Mouse (Mus musculus): ENCODE measurements around the gene Itk. TPM values are rescaled to one million over a fixed set of nuclear protein-coding genes. Genes with fewer than 3 reads are reported as not detected.

Itk gene
- polyA plus RNA-seq, 1 experiment from 2014 or later: 0.09 TPM

DNA sequence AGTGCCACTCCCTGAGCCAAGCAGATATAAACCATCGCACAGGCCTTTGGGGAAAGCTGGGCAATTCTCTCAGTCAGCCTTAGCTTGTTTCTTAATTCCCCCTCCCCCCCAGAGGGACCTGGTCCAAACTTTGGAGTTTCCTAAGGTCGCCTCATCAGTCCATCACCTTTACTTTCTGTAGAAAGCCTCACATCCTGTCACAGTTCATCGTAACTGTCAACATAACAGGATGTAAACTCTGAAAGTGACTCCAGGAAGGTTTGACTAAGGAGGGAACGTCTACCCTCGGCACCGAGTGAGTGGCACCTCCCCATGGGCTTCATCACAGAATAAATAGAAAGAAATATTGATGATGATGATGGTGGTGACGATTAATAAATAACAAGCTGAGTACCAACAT lies 81.5 kb downstream of the Itk start:
- 87% methylated on average over 7 of the region's 7 CpGs for WGBS
- H3K4me1 ChIP-seq: peaks cover 15% of the 10 kb centered on the region
- H3K27ac ChIP-seq: no peak overlapping the region
- no peaks in the 10 kb centered on the region for H3K9me3 ChIP-seq
- H3K27me3 ChIP-seq (ENCODE audit: insufficient read depth, poor library complexity, severe bottlenecking): peaks cover 21% of the 10 kb centered on the region
- no peaks in the 10 kb centered on the region for H3K36me3 ChIP-seq
- no peak overlapping the region for H3K4me3 ChIP-seq
- no peak for DNase-seq (ENCODE audit: low spot score)

- Histone ChIP-seq H3K4me1 (peaks cover 9% of the 10 kb centered on the region), H3K27ac (no peak overlapping the region), H3K9me3 (no peaks in the 10 kb centered on the region), H3K27me3 (ENCODE audit: insufficient read depth, poor library complexity, severe bottlenecking) (peaks cover 20% of the 10 kb centered on the region), H3K36me3 (no peaks in the 10 kb centered on the region), H3K4me3 (no peak overlapping the region)
- WGBS: 83% methylated on average over 7 of the region's 7 CpGs
- no peak for DNase-seq (ENCODE audit: low spot score)
These were observed 82.5 kb downstream of the Itk start for GRCm38 (mm10) chr11:46306776-46307175.

GRCm38 (mm10) chr11:46305881-46306520 lies 83.3 kb downstream of the Itk start:
- Histone ChIP-seq H3K36me3 (no peaks in the 10 kb centered on the region), H3K27ac (no peak overlapping the region), H3K27me3 (ENCODE audit: insufficient read depth, poor library complexity, severe bottlenecking) (peaks cover 12% of the 10 kb centered on the region), H3K4me3 (no peak overlapping the region), H3K9me3 (no peaks in the 10 kb centered on the region), H3K4me1 (peaks cover 1% of the 10 kb centered on the region; the same call in 1 of the 2 replicates)
- no peak for DNase-seq (ENCODE audit: low spot score)
- WGBS: 75% methylated on average over 9 of the region's 9 CpGs

GRCm38 (mm10) chr11:46304864-46305710 lies 84.2 kb downstream of the Itk start:
- WGBS: 83% methylated on average over 9 of the region's 9 CpGs
- no peak overlapping the region for H3K27ac ChIP-seq
- no peak overlapping the region for H3K4me3 ChIP-seq
- no peaks in the 10 kb centered on the region for H3K36me3 ChIP-seq
- H3K27me3 ChIP-seq (ENCODE audit: insufficient read depth, poor library complexity, severe bottlenecking): peaks cover 3% of the 10 kb centered on the region
- H3K4me1 ChIP-seq: no peaks in the 10 kb centered on the region
- no peak for DNase-seq (ENCODE audit: low spot score)
- H3K9me3 ChIP-seq: no peaks in the 10 kb centered on the region

DNA sequence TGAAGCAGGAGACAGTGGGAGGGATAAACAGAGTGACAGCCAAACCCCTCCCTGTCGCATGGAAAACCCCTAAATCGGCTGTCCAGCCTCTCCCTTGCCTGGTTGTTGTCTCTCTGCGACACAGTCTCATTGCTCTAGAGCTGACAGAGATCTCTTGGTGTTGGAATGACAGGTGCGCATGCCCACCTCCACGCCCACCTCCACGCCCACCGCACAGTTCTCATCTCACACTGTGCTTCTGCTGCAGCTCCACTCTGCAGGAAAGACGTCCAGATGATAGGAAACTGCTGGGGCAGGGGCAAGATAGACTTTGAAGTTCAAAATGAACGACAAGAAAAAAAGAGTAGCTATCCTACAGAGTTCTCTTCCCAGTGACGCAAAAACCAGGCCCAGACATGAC lies 85.2 kb downstream of the Itk start:
- WGBS: 71% methylated on average over 10 of the region's 10 CpGs
- Histone ChIP-seq H3K4me1 (peaks cover 3% of the 10 kb centered on the region; the same call in 1 of the 2 replicates), H3K27me3 (ENCODE audit: insufficient read depth, poor library complexity, severe bottlenecking) (no peaks in the 10 kb centered on the region)

GRCm38 (mm10) chr11:46302471-46302870 lies 86.8 kb downstream of the Itk start:
- peaks cover 5% of the 10 kb centered on the region; the same call in 1 of the 2 replicates for H3K4me1 ChIP-seq

More for the DNA sequence above, 85.2 kb downstream of the Itk start:
- H3K9me3 ChIP-seq: no peaks in the 10 kb centered on the region
- no peak for DNase-seq (ENCODE audit: low spot score)
- no peak overlapping the region for H3K4me3 ChIP-seq
- H3K36me3 ChIP-seq: no peaks in the 10 kb centered on the region
- no peak overlapping the region for H3K27ac ChIP-seq

GRCm38 (mm10) chr11:46301579-46302248 lies 87.6 kb downstream of the Itk start:
- H3K27me3 ChIP-seq (ENCODE audit: insufficient read depth, poor library complexity, severe bottlenecking): no peaks in the 10 kb centered on the region
- H3K9me3 ChIP-seq: no peaks in the 10 kb centered on the region
- H3K36me3 ChIP-seq: no peaks in the 10 kb centered on the region
- peaks cover 5% of the 10 kb centered on the region; the same call in 1 of the 2 replicates for H3K4me1 ChIP-seq
- WGBS: 81% methylated on average over 23 of the region's 23 CpGs
- DNase-seq (ENCODE audit: low spot score): no peak
- no peak overlapping the region for H3K27ac ChIP-seq
- no peak overlapping the region for H3K4me3 ChIP-seq

More at GRCm38 (mm10) chr11:46302471-46302870, 86.8 kb downstream of the Itk start:
- Histone ChIP-seq H3K9me3 (no peaks in the 10 kb centered on the region), H3K36me3 (no peaks in the 10 kb centered on the region), H3K27me3 (ENCODE audit: insufficient read depth, poor library complexity, severe bottlenecking) (no peaks in the 10 kb centered on the region), H3K27ac (no peak overlapping the region), H3K4me3 (no peak overlapping the region)
- WGBS: 84% methylated on average over 9 of the region's 9 CpGs
- DNase-seq (ENCODE audit: low spot score): no peak

DNA sequence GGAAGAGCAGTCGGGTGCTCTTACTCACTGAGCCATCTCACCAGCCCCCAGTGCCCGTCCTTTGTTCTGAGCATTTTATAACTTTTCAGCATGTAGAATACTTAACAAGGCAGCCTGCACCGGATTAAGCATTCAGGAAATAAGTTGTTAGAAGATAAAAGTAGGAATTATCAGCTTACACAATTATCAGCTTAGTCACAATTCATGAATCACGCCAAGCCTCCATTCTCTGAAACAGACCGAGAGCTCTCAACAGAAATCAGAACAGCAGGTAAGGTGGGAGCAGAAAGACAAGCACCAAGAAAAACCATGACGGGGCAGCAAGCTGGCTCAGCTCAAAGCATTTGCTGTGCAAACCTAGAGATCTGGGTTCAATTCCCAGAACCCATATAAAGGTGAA lies 89.4 kb downstream of the Itk start:
- peaks cover 5% of the 10 kb centered on the region; the same call in 1 of the 2 replicates for H3K4me1 ChIP-seq
- 67% methylated on average over 6 of the region's 6 CpGs for WGBS
- DNase-seq (ENCODE audit: low spot score): no peak
- H3K9me3 ChIP-seq: no peaks in the 10 kb centered on the region
- no peak overlapping the region for H3K27ac ChIP-seq
- H3K4me3 ChIP-seq: no peak overlapping the region
- no peaks in the 10 kb centered on the region for H3K36me3 ChIP-seq
- H3K27me3 ChIP-seq (ENCODE audit: insufficient read depth, poor library complexity, severe bottlenecking): no peaks in the 10 kb centered on the region

GRCm38 (mm10) chr11:46298889-46299785 lies 90.2 kb downstream of the Itk start:
- Histone ChIP-seq H3K36me3 (no peaks in the 10 kb centered on the region), H3K4me3 (no peak overlapping the region), H3K27me3 (ENCODE audit: insufficient read depth, poor library complexity, severe bottlenecking) (no peaks in the 10 kb centered on the region), H3K9me3 (no peaks in the 10 kb centered on the region), H3K4me1 (peaks cover 5% of the 10 kb centered on the region; the same call in 1 of the 2 replicates), H3K27ac (no peak overlapping the region)
- WGBS: 69% methylated on average over 13 of the region's 13 CpGs
- no peak for DNase-seq (ENCODE audit: low spot score)

GRCm38 (mm10) chr11:46294390-46294789 lies 94.9 kb downstream of the Itk start:
- no peak overlapping the region for H3K4me3 ChIP-seq
- no peak overlapping the region for H3K27ac ChIP-seq
- 83% methylated on average over 11 of the region's 11 CpGs for WGBS
- peaks cover 5% of the 10 kb centered on the region; the same call in 1 of the 2 replicates for H3K4me1 ChIP-seq
- no peaks in the 10 kb centered on the region for H3K36me3 ChIP-seq
- no peaks in the 10 kb centered on the region for H3K9me3 ChIP-seq
- H3K27me3 ChIP-seq (ENCODE audit: insufficient read depth, poor library complexity, severe bottlenecking): no peaks in the 10 kb centered on the region
- DNase-seq (ENCODE audit: low spot score): no peak

GRCm38 (mm10) chr11:46293491-46293890 lies 95.8 kb downstream of the Itk start:
- DNase-seq (ENCODE audit: low spot score): no peak
- Histone ChIP-seq H3K4me3 (no peak overlapping the region), H3K27ac (no peak overlapping the region), H3K4me1 (no peaks in the 10 kb centered on the region), H3K27me3 (ENCODE audit: insufficient read depth, poor library complexity, severe bottlenecking) (no peaks in the 10 kb centered on the region), H3K9me3 (no peaks in the 10 kb centered on the region), H3K36me3 (no peaks in the 10 kb centered on the region)
- WGBS: 81% methylated on average over 5 of the region's 5 CpGs

- no peak for DNase-seq (ENCODE audit: low spot score)
- H3K27ac ChIP-seq: no peak overlapping the region
- H3K27me3 ChIP-seq (ENCODE audit: insufficient read depth, poor library complexity, severe bottlenecking): no peaks in the 10 kb centered on the region
- no peak overlapping the region for H3K4me3 ChIP-seq
- WGBS: 57% methylated on average over 10 of the region's 10 CpGs
- no peaks in the 10 kb centered on the region for H3K4me1 ChIP-seq
- no peaks in the 10 kb centered on the region for H3K36me3 ChIP-seq
- no peaks in the 10 kb centered on the region for H3K9me3 ChIP-seq
These were observed 98.3 kb downstream of the Itk start for GRCm38 (mm10) chr11:46290988-46291405.
